Mouse (Mus musculus): ENCODE measurements around the gene Zcchc8.

GRCm38 (mm10) chr5:123765506-123765905 lies 44.6 kb upstream of the Zcchc8 start:
- TF ChIP-seq EP300 (optimal IDR thresholded peaks at IDR 0.05) (no peak), CTCF (IDR thresholded peaks at IDR 0.05; ENCODE audit: low read depth) (no peak)

All from stomach, postnatal 0 days (tissue).